Mouse (Mus musculus) brain, embryonic 14.5 days (tissue): ENCODE results near the gene Tmbim4.

Source experiments
- CTCF ChIP-seq: fragments of 200-500 bp; IDR thresholded peaks from 2 replicates; pipeline ENCODE4 v1.5.1; 2012; ENCODE audit warnings: inconsistent platforms, mild to moderate bottlenecking, moderate library complexity, borderline replicate concordance; ENCODE audit not compliant: insufficient read depth, insufficient read length; ENCODE audit errors: extremely low read depth
- POLR2A ChIP-seq: fragments of 200-500 bp; IDR thresholded peaks from 2 replicates; pipeline ENCODE4 v1.6.1; 2012; ENCODE audit warnings: mild to moderate bottlenecking, inconsistent platforms, borderline replicate concordance; ENCODE audit not compliant: poor library complexity, insufficient read depth, insufficient read length, severe bottlenecking; ENCODE audit errors: extremely low read depth

GRCm38 (mm10) chr10:120183342-120183741, 18.0 kb upstream of the Tmbim4 start:
- TF ChIP-seq POLR2A (no peak), CTCF (no peak)
